Mouse (Mus musculus) megakaryocyte, embryonic 14.5 days (primary cell): ENCODE measurements around the gene Foxn4. TPM values are rescaled to one million over a fixed set of nuclear protein-coding genes. Genes with fewer than 3 reads are reported as not detected.

Experiments
- H3K27me3 ChIP-seq: replicated peaks from 2 replicates; pipeline ENCODE3; 2012; ENCODE audit warnings: inconsistent platforms
- H3K36me3 ChIP-seq: replicated peaks from 2 replicates; pipeline ENCODE3; 2012; ENCODE audit warnings: low read length, inconsistent platforms, mixed read lengths
- H3K4me1 ChIP-seq: 2 replicates; pipeline ENCODE4 v1.6.1; 2012; ENCODE audit warnings: inconsistent platforms
- H3K4me3 ChIP-seq: replicated peaks from 2 replicates; pipeline ENCODE3; 2012; ENCODE audit warnings: moderate library complexity, mild to moderate bottlenecking, inconsistent platforms
- H3K9me3 ChIP-seq: 2 replicates; pipeline ENCODE4 v1.6.1; 2012; ENCODE audit warnings: inconsistent platforms
- FLI1 ChIP-seq: IDR thresholded peaks from 2 replicates; pipeline ENCODE4 v1.6.1; 2012; ENCODE audit warnings: low read length, inconsistent platforms, mixed read lengths
- GATA1 ChIP-seq: IDR thresholded peaks from 3 replicates; pipeline ENCODE4 v1.6.1; 2012; ENCODE audit warnings: mixed read lengths, low read length, inconsistent platforms, borderline replicate concordance
- polyA plus RNA-seq: library from polyadenylated mRNA; stranded (reverse); fragments of >175 nt; gene quantifications from 2 replicates; pipeline ENCODE4 v1.2.3, GENCODE M21; 2012; ENCODE audit warnings: low replicate concordance; ENCODE audit not compliant: insufficient read depth

The Foxn4 gene
- polyA plus RNA-seq, 1 experiment = not detected

DNA sequence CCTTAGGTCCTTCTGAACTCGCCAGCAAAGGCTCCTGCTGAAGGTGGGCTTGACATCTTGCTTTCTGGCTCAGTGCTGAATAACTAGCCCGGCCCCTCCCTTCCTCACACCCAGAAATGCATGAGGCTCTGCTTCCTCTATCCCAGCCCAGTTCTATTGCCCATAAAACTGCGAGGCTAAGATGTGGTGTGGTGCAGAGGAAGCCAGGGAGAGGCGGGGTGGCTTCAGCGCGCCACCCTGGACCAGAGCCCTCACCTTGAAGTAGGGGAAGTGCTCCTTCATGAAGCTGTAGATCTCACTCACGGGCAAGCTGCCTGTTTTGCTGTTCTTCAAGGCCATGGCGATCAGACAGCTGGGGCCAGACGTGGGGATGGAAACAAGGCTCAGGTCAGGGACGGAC is 14.1 kb downstream of the Foxn4 start:
- peaks cover 53% of the 10 kb centered on the region for H3K27me3 ChIP-seq
- no peaks in the 10 kb centered on the region for H3K36me3 ChIP-seq
- TF ChIP-seq GATA1 (no peak), FLI1 (no peak)
- no peaks in the 10 kb centered on the region for H3K9me3 ChIP-seq
- no peak overlapping the region for H3K4me3 ChIP-seq
- H3K4me1 ChIP-seq = no peaks in the 10 kb centered on the region; the same call in 1 of the 2 replicates

DNA sequence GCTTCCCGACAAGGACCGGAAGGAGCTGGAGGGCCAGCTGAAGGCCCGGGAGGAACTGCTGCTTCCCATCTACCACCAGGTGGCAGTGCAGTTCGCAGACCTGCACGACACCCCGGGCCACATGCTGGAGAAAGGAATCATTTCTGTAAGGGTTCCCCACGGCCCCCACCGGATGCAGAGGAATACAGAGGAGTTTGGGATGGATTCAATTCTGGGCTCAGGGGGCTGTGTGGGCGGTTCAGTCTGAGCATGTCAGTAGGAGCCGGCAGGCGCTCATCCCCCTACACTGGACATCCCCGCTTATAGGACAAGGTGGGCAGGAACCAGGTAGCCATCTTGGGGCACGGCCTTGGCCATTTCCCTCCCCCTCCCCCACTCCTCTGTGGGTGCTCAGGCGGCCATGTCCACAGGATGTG is 25.4 kb downstream of the Foxn4 start:
- H3K4me3 ChIP-seq = no peak overlapping the region

DNA sequence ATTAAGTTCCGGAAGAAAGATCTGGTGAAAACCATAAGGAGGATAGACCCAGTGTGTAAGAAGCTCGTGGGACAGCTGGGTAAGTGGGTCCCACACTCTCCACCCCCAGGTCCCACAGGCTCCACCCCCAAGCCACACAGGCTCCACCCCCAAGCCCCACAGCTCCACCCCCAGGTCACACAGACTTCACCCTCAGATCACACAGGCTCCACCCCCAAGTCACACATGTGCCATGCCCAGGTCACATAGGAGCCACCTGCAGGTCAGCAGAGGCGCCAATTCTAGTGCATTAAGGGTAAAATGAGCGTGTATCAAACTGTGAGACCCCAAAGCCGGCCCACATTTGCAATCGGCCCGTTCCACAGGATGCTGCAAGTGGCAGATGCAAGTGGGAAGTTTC is 27.1 kb downstream of the Foxn4 start:
- peaks cover 7% of the 10 kb centered on the region; the same call in 1 of the 2 replicates for H3K4me1 ChIP-seq
- peaks cover 27% of the 10 kb centered on the region for H3K27me3 ChIP-seq
- H3K36me3 ChIP-seq = no peaks in the 10 kb centered on the region
- TF ChIP-seq FLI1 (no peak), GATA1 (no peak)
- no peaks in the 10 kb centered on the region for H3K9me3 ChIP-seq
- H3K4me3 ChIP-seq = no peak overlapping the region

More for the DNA sequence above, 25.4 kb downstream of the Foxn4 start:
- no peaks in the 10 kb centered on the region for H3K36me3 ChIP-seq
- peaks cover 7% of the 10 kb centered on the region; the same call in 1 of the 2 replicates for H3K4me1 ChIP-seq
- peaks cover 38% of the 10 kb centered on the region for H3K27me3 ChIP-seq
- TF ChIP-seq FLI1 (no peak), GATA1 (no peak)
- H3K9me3 ChIP-seq = no peaks in the 10 kb centered on the region

DNA sequence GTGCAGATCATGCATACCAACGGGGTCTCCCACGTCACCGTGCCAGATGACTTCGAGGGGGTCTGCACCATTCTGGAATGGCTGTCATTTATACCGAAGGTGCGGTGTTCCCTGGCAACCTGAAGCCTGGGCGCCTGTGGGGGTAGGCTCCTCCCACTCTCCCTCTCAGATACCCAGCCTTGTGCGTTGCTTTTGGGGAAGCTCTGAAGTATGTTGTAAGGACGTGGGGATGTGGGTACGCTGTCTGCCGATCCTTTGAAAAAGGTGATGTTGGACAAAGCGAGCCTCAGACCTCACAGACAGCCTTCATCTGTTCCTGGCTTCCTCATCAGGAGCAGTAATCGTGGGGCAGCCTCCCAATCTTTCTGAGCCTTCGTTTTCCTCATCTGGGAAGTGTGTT is 33.9 kb downstream of the Foxn4 start:
- H3K36me3 ChIP-seq = no peaks in the 10 kb centered on the region
- no peaks in the 10 kb centered on the region for H3K4me1 ChIP-seq
- H3K4me3 ChIP-seq = no peak overlapping the region
- TF ChIP-seq FLI1 (no peak), GATA1 (no peak)
- H3K27me3 ChIP-seq = peaks cover 36% of the 10 kb centered on the region
- no peaks in the 10 kb centered on the region for H3K9me3 ChIP-seq

DNA sequence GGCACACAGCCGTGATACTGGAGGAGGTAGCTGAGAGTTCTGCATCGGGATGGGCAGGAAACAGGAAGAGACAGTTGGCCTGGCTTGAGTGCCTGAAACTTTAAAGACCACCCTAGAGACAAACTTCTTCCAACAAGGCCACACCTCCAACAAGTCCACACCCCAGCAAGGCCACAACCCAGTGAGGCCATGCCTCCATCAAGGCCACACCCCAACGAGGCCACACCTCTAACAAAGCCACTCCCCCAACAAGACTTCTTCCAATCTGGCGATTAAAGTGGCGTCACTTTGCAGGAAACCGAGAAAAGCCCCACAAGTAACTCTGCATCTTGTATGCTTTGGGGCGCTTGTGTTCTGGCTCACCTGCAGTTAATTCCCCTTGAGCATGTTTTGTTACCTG is 34.7 kb downstream of the Foxn4 start:
- Histone ChIP-seq H3K27me3 (peaks cover 34% of the 10 kb centered on the region), H3K4me1 (no peaks in the 10 kb centered on the region), H3K9me3 (no peaks in the 10 kb centered on the region), H3K4me3 (no peak overlapping the region), H3K36me3 (no peaks in the 10 kb centered on the region)
- TF ChIP-seq FLI1 (no peak), GATA1 (no peak)

DNA sequence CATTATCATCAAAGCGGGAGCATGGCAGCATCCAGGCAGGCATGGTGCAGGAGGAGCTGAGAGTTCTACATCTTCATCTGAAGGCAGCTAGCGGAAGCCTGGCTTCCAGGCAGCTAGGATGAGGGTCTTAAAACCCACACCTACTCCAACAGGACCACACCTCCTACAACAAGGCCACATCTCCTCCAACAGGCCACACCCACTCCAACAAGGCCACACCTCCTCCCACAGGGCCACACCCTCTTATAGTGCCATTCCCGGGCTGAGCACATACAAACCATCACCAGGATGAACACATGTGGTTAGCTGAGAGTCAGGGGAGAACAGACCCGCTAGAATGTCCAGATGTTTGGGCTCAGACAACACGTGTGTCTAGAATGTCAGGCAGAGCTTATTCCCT is 44.7 kb downstream of the Foxn4 start:
- peaks cover 26% of the 10 kb centered on the region for H3K9me3 ChIP-seq
- TF ChIP-seq GATA1 (no peak), FLI1 (no peak)
- no peak overlapping the region for H3K4me3 ChIP-seq
- no peaks in the 10 kb centered on the region for H3K36me3 ChIP-seq
- no peaks in the 10 kb centered on the region for H3K4me1 ChIP-seq
- peaks cover 14% of the 10 kb centered on the region for H3K27me3 ChIP-seq

DNA sequence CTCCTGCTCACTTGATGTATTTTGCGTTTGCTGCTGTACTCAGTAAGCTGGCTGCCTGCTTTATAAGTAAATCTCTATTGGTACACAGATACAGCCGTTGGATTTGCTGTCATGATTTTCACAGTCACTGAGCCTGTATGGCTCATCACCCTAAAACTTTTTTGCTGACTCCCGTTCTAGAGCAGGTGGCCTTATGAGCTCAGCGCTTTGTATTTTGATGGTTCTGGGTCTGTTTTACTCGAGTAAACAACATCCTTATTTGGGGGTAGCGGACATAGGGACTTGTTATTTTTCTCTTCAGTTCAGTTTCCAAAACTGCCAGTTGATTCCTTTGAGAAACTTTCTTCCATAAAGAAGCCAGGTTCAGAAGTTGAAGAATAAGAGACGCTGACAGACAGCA is 47.6 kb downstream of the Foxn4 start:
- TF ChIP-seq FLI1 (no peak), GATA1 (no peak)
- Histone ChIP-seq H3K9me3 (peaks cover 29% of the 10 kb centered on the region), H3K36me3 (no peaks in the 10 kb centered on the region), H3K4me1 (no peaks in the 10 kb centered on the region), H3K4me3 (no peak overlapping the region), H3K27me3 (peaks cover 11% of the 10 kb centered on the region)

DNA sequence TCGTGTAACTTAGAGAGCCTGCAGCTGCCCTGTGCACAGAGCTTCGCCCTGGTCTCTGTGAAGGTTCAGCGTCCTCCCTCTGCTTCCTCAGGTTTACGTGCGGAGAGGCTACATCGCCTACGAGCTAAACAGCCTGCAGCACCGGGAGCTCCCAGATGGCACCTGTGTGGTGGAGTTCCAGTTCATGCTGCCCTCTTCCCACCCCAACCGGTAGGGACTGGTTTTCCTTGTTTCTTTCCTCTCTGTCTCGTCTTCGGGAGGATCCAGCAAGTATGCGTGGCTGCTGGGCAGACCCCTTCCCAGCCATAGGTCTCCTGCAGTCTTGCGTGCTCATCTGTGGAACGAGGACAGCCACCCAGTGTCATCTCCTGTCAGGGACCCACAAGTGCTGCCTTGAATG is 54.8 kb downstream of the Foxn4 start:
- peaks cover 5% of the 10 kb centered on the region for H3K9me3 ChIP-seq
- H3K27me3 ChIP-seq = peaks cover 17% of the 10 kb centered on the region
- H3K4me1 ChIP-seq = no peaks in the 10 kb centered on the region
- no peaks in the 10 kb centered on the region for H3K36me3 ChIP-seq
- H3K4me3 ChIP-seq = no peak overlapping the region
- no peak for TF ChIP-seq FLI1
- TF ChIP-seq GATA1 = no peak

DNA sequence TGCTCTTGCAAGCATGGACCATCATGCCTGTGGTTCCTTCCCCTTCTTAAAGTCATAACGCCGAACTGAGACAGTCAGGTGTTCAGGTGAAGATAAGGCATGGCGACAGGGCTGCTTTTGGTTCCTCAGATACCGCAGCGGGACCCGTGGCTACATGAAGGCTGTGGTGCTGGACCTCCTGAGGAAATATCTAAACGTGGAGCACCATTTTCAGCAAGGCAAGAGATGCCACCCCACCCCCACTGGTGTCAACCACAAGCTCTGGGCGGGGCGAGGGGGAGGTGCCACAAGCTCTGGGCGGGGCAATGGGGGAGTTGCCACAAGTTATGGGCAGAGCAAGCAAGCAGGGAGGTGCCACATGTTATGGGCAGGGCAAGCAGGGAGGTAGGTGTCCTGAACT is 60.4 kb downstream of the Foxn4 start:
- Histone ChIP-seq H3K36me3 (no peaks in the 10 kb centered on the region), H3K4me3 (no peak overlapping the region), H3K9me3 (no peaks in the 10 kb centered on the region), H3K4me1 (peaks cover 7% of the 10 kb centered on the region), H3K27me3 (peaks cover 13% of the 10 kb centered on the region)
- TF ChIP-seq FLI1 (no peak), GATA1 (no peak)

DNA sequence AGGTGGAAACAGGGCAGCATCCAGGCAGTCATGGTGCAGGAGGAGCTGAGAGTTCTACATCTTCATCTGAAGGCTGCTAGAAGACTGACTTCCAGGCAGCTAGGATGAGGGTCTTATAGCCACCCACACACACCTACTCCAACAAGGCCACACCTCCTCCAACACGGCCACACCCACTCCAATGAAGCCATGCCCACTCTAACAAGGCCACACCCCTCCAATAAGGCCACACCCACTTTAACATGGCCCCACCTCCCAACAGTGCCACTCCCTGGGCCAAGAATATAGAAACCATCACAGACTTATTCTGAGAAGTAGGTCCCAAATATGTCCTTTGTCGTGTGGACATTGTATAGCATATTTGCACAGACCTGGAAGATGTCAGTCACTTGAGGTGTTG is 67.4 kb downstream of the Foxn4 start:
- H3K4me1 ChIP-seq = no peaks in the 10 kb centered on the region; the same call in 1 of the 2 replicates
- no peaks in the 10 kb centered on the region for H3K36me3 ChIP-seq
- TF ChIP-seq GATA1 = no peak
- no peak for TF ChIP-seq FLI1
- H3K27me3 ChIP-seq = peaks cover 23% of the 10 kb centered on the region
- no peaks in the 10 kb centered on the region for H3K9me3 ChIP-seq
- H3K4me3 ChIP-seq = no peak overlapping the region

Other genes starting within 250 kb of the Foxn4 start
- 3.6 and 5.6 TPM in 2 replicates for gene Usp30, start 208.3 kb downstream of the Foxn4 start, polyA plus RNA-seq
- 0.13 and 1.4 TPM in 2 replicates for gene Svop, start 182.2 kb downstream of the Foxn4 start, polyA plus RNA-seq
- gene Alkbh2, start 145.6 kb downstream of the Foxn4 start, polyA plus RNA-seq = 5.6 and 11.6 TPM in 2 replicates
- gene Ung, start 143.4 kb downstream of the Foxn4 start, polyA plus RNA-seq = 10.8 and 14.5 TPM in 2 replicates
- gene Acacb, start 127.3 kb downstream of the Foxn4 start, polyA plus RNA-seq = 0.48 TPM in 2 replicates
- gene Myo1h, start 15.4 kb upstream of the Foxn4 start, polyA plus RNA-seq = not detected in 2 replicates
- 40.6 and 61.8 TPM in 2 replicates for gene Kctd10, start 106.7 kb upstream of the Foxn4 start, polyA plus RNA-seq
- gene Ube3b, start 106.8 kb upstream of the Foxn4 start, polyA plus RNA-seq = 32.0 and 53.9 TPM in 2 replicates
- 16.0 and 19.4 TPM in 2 replicates for gene Mmab, start 170.3 kb upstream of the Foxn4 start, polyA plus RNA-seq
- gene Mvk, start 170.5 kb upstream of the Foxn4 start, polyA plus RNA-seq = 131 and 255 TPM in 2 replicates